In the genomic region with DNA sequence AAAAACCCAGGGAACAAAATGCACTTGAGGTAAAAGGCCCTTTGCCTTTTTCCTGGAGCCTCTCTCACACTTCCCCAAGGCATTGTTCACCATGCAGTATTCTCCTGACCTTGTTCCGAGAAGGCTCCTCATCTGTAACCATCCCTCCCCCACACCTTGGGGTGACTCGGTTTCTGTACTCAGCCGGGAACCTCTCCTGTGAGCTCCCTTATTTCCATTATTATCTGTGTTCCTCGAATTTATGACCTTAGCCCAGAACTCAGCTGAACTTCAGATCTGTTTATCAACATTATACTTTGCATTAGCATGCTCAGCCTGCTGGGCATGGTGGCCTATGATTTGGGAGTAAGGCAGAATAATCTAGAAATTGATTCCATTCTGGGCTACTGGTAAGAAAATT, we compare ENCODE assay signal across 35 mouse cellular contexts. TPM values are rescaled to one million over a fixed set of nuclear protein-coding genes. Genes with fewer than 3 reads are reported as not detected.
"Had no signal": no experiment of that assay in that cellular context is flagged by ENCODE, and none has a peak within 500 bp of the region (broad histone marks: within the 10 kb centered on the region; RNA-seq: fewer than 3 reads in every experiment).

No protein-coding gene starts in this region.

- H3K27me3 ChIP-seq: limb, embryonic 12.5 days; limb, embryonic 15.5 days; lung, embryonic 15.5 days; midbrain, embryonic 12.5 days; midbrain, embryonic 15.5 days had no signal

- H3K9me3 ChIP-seq: limb, embryonic 10.5 days; limb, embryonic 12.5 days; limb, embryonic 13.5 days; limb, embryonic 15.5 days; liver, embryonic 12.5 days; liver, embryonic 13.5 days; liver, embryonic 15.5 days; lung, embryonic 15.5 days; megakaryocyte, embryonic 14.5 days; midbrain, embryonic 10.5 days; midbrain, embryonic 12.5 days; midbrain, embryonic 13.5 days; midbrain, embryonic 15.5 days; neural tube, embryonic 12.5 days had no signal

- ATAC-seq: liver, embryonic 12.5 days; liver, postnatal 0 days; lung, postnatal 0 days; midbrain, embryonic 13.5 days; midbrain, embryonic 15.5 days; midbrain, embryonic 16.5 days had no signal

- H3K4me2 ChIP-seq: limb, embryonic 12.5 days; limb, embryonic 13.5 days; limb, embryonic 15.5 days; liver, embryonic 11.5 days; liver, embryonic 12.5 days; liver, embryonic 13.5 days; liver, embryonic 15.5 days; lung, embryonic 14.5 days; lung, embryonic 15.5 days; midbrain, embryonic 12.5 days; midbrain, embryonic 13.5 days; midbrain, embryonic 15.5 days; neural tube, embryonic 12.5 days had no signal

- H3K4me1 ChIP-seq: limb, embryonic 10.5 days; limb, embryonic 12.5 days; limb, embryonic 15.5 days; liver, embryonic 12.5 days; liver, embryonic 13.5 days; liver, embryonic 15.5 days; midbrain, embryonic 10.5 days; midbrain, embryonic 12.5 days; midbrain, embryonic 13.5 days; midbrain, embryonic 15.5 days; neural tube, embryonic 12.5 days had no signal

- H3K9ac ChIP-seq: limb, embryonic 12.5 days; limb, embryonic 13.5 days; limb, embryonic 15.5 days; liver, embryonic 12.5 days; liver, embryonic 13.5 days; liver, embryonic 14.5 days; liver, embryonic 15.5 days; liver, postnatal 0 days; lung, embryonic 14.5 days; lung, embryonic 15.5 days; midbrain, embryonic 12.5 days; midbrain, embryonic 13.5 days; midbrain, embryonic 15.5 days; neural tube, embryonic 12.5 days had no signal

- H3K36me3 ChIP-seq: limb, embryonic 10.5 days; limb, embryonic 12.5 days; limb, embryonic 13.5 days; limb, embryonic 15.5 days; liver, embryonic 12.5 days; liver, embryonic 13.5 days; liver, embryonic 15.5 days; lung, embryonic 15.5 days; midbrain, embryonic 10.5 days; midbrain, embryonic 12.5 days; midbrain, embryonic 13.5 days; midbrain, embryonic 15.5 days; neural tube, embryonic 12.5 days had no signal

- H3K27ac ChIP-seq: limb, embryonic 10.5 days; limb, embryonic 12.5 days; limb, embryonic 13.5 days; limb, embryonic 15.5 days; liver, embryonic 12.5 days; liver, embryonic 13.5 days; liver, embryonic 14.5 days; liver, embryonic 15.5 days; lung, embryonic 15.5 days; macrophage; midbrain, embryonic 10.5 days; midbrain, embryonic 12.5 days; midbrain, embryonic 13.5 days; midbrain, embryonic 15.5 days; neural tube, embryonic 12.5 days had no signal

- H3K4me3 ChIP-seq: limb, embryonic 10.5 days; limb, embryonic 12.5 days; limb, embryonic 13.5 days; limb, embryonic 15.5 days; liver, embryonic 12.5 days; liver, embryonic 13.5 days; liver, embryonic 15.5 days; lung, embryonic 15.5 days; megakaryocyte, embryonic 14.5 days; midbrain, embryonic 10.5 days; midbrain, embryonic 12.5 days; midbrain, embryonic 13.5 days; midbrain, embryonic 15.5 days; myocyte; neural tube, embryonic 12.5 days had no signal

- DNase-seq: left cerebral cortex, postnatal 4 days; liver; liver, embryonic 13.5 days; liver, postnatal 0 days; lung, adult 18-20 months; lung, adult 2 months; lung, embryonic 14.5 days; lung, postnatal 10 days; lung, postnatal 14 days; lung, postnatal 36 days; lung, postnatal 4 days had no signal

RNA-seq across cellular contexts. Expression of gene B3gnt6, which starts 3.7 kb away (rescaled TPM):
- total RNA-seq: liver, adult 2 months; megakaryocyte-erythroid progenitor cell, adult 5-6 weeks; monocyte, adult 5-6 weeks had no signal
- polyA plus RNA-seq: limb, embryonic 10.5 days; limb, embryonic 11.5 days; limb, embryonic 12.5 days; limb, embryonic 13.5 days; limb, embryonic 15.5 days; liver, embryonic 11.5 days; liver, embryonic 12.5 days; liver, embryonic 13.5 days; liver, embryonic 15.5 days; lung, embryonic 14.5 days; macrophage; midbrain, embryonic 12.5 days had no signal

RNA-seq across cellular contexts. Expression of gene Omp, which starts 57.6 kb away (rescaled TPM):
- total RNA-seq: megakaryocyte, adult 5-6 weeks; monocyte, adult 5-6 weeks had no signal
- polyA plus RNA-seq: macrophage; midbrain, embryonic 12.5 days had no signal
